Mouse (Mus musculus) MEL (cell line): ENCODE measurements around the gene Slc25a19. TPM values are rescaled to one million over a fixed set of nuclear protein-coding genes. Genes with fewer than 3 reads are reported as not detected.

ENCODE experiments used
- DNase-seq: peaks from one replicate; pipeline ENCODE4 v3.0.0; 2011; ENCODE audit warnings: low read depth, low spot score
- H3K27ac ChIP-seq: 2 replicates; pipeline ENCODE4 v1.5.1; 2012; ENCODE audit warnings: low read depth, mild to moderate bottlenecking, control low read depth, low read length, moderate library complexity; ENCODE audit not compliant: control insufficient read depth
- H3K27me3 ChIP-seq, 2 experiments: fragments of 150-350 bp in 1 of 2; sonication (generic) in 1 of 2; 2 replicates each; pipeline ENCODE4 v1.6.1; 2012; ENCODE audit warnings: low read length in 2 of 2, mild to moderate bottlenecking in 2 of 2, improper control_type of control experiment in 1 of 2, moderate library complexity in 1 of 2; ENCODE audit not compliant: insufficient read depth in 2 of 2, control insufficient read depth in 1 of 2
- H3K36me3 ChIP-seq, 2 experiments: 2 replicates each; pipeline ENCODE4 v1.6.1; 2012 to 2014; ENCODE audit warnings: low read length in 2 of 2, improper control_type of control experiment in 1 of 2, inconsistent platforms in 1 of 2, mild to moderate bottlenecking in 1 of 2; ENCODE audit not compliant: insufficient read depth in 2 of 2, control insufficient read depth in 1 of 2
- H3K4me1 ChIP-seq, 2 experiments: fragments of 150-350 bp in 1 of 2; sonication (generic) in 1 of 2; 2 replicates each; pipeline ENCODE4 v1.6.1; 2012; ENCODE audit warnings: low read length in 2 of 2, improper control_type of control experiment in 1 of 2, mild to moderate bottlenecking in 1 of 2; ENCODE audit not compliant: insufficient read depth in 2 of 2, control insufficient read depth in 1 of 2
- H3K4me3 ChIP-seq, 2 experiments: fragments of 150-350 bp in 1 of 2; sonication (generic) in 1 of 2; 2 replicates each; pipeline ENCODE4 v1.5.1; 2012; ENCODE audit warnings: low read depth in 2 of 2, low read length in 2 of 2, mild to moderate bottlenecking in 2 of 2, moderate library complexity in 2 of 2, control low read depth in 1 of 2, improper control_type of control experiment in 1 of 2; ENCODE audit not compliant: control insufficient read depth in 1 of 2, insufficient read depth in 1 of 2
- H3K79me2 ChIP-seq: 2 replicates; pipeline ENCODE4 v1.6.1; 2012; ENCODE audit warnings: mild to moderate bottlenecking, low read length, moderate library complexity; ENCODE audit not compliant: control insufficient read depth, poor library complexity, insufficient read depth
- H3K9ac ChIP-seq: 2 replicates; pipeline ENCODE4 v1.6.1; 2012; ENCODE audit warnings: low read depth, mild to moderate bottlenecking, control low read depth, low read length, moderate library complexity; ENCODE audit not compliant: control insufficient read depth, poor library complexity, severe bottlenecking
- H3K9me3 ChIP-seq: fragments of 150-350 bp; sonication (generic); replicated peaks from 2 replicates; pipeline ENCODE4 v1.6.1; 2012; ENCODE audit warnings: mild to moderate bottlenecking, low read length, improper control_type of control experiment, moderate library complexity; ENCODE audit not compliant: insufficient read depth
- CHD1 ChIP-seq: IDR thresholded peaks from 2 replicates; pipeline ENCODE4 v1.6.1; 2012; ENCODE audit warnings: low read depth, mild to moderate bottlenecking, inconsistent platforms, low read length, improper control_type of control experiment
- CTCF ChIP-seq, 3 experiments: IDR thresholded peaks in 2 of 3; conservative IDR thresholded peaks in 1 of 3; 2 replicates each; pipeline ENCODE4 v1.5.1; 2011 to 2012; ENCODE audit warnings: low read length in 3 of 3, low read depth in 2 of 3, mild to moderate bottlenecking in 2 of 3, improper control_type of control experiment in 1 of 3, inconsistent platforms in 1 of 3, mixed read lengths in 1 of 3, moderate library complexity in 1 of 3; ENCODE audit not compliant: control insufficient read depth in 1 of 3, insufficient read depth in 1 of 3, poor library complexity in 1 of 3, severe bottlenecking in 1 of 3
- EP300 ChIP-seq, 2 experiments: IDR thresholded peaks; 2 replicates each; pipeline ENCODE4 v1.6.1; 2011; ENCODE audit warnings: improper control_type of control experiment in 2 of 2, low read length in 2 of 2, low read depth in 1 of 2, mild to moderate bottlenecking in 1 of 2
- HCFC1 ChIP-seq: IDR thresholded peaks from 2 replicates; pipeline ENCODE4 v1.6.1; 2012; ENCODE audit warnings: low read depth, mild to moderate bottlenecking, inconsistent platforms, low read length, improper control_type of control experiment, moderate library complexity
- MAX ChIP-seq: IDR thresholded peaks from 2 replicates; pipeline ENCODE4 v1.6.1; 2011; ENCODE audit warnings: low read length, improper control_type of control experiment
- MAZ ChIP-seq: IDR thresholded peaks from 2 replicates; pipeline ENCODE4 v1.6.1; 2012; ENCODE audit warnings: low read depth, mild to moderate bottlenecking, inconsistent platforms, low read length, improper control_type of control experiment
- MEF2A ChIP-seq: IDR thresholded peaks from 2 replicates; pipeline ENCODE4 v1.6.1; 2014; ENCODE audit warnings: low read depth, mild to moderate bottlenecking, inconsistent platforms, low read length, improper control_type of control experiment; ENCODE audit not compliant: poor library complexity, insufficient replicate concordance, severe bottlenecking; ENCODE audit errors: extremely low read depth
- MYB ChIP-seq: IDR thresholded peaks from 2 replicates; pipeline ENCODE4 v1.6.1; 2011; ENCODE audit warnings: mild to moderate bottlenecking, low read depth, low read length, improper control_type of control experiment
- NRF1 ChIP-seq: IDR thresholded peaks from 2 replicates; pipeline ENCODE4 v1.6.1; 2014; ENCODE audit warnings: low read depth, mild to moderate bottlenecking, inconsistent platforms, low read length, improper control_type of control experiment, moderate library complexity; ENCODE audit not compliant: poor library complexity, insufficient read depth, severe bottlenecking
- SIN3A ChIP-seq: IDR thresholded peaks from 2 replicates; pipeline ENCODE4 v1.6.1; 2012; ENCODE audit warnings: low read length, improper control_type of control experiment, inconsistent platforms
- SMC3 ChIP-seq: IDR thresholded peaks from 2 replicates; pipeline ENCODE4 v1.6.1; 2011; ENCODE audit warnings: low read depth, low read length, improper control_type of control experiment
- TAL1 ChIP-seq: IDR thresholded peaks from 2 replicates; pipeline ENCODE4 v1.6.1; 2012; ENCODE audit warnings: mild to moderate bottlenecking, inconsistent platforms, low read length, moderate library complexity, mixed read lengths
- USF2 ChIP-seq, 2 experiments: IDR thresholded peaks; 2 replicates each; pipeline ENCODE4 v1.6.1; 2011 to 2012; ENCODE audit warnings: improper control_type of control experiment in 2 of 2, low read length in 2 of 2, borderline replicate concordance in 1 of 2, inconsistent platforms in 1 of 2, low read depth in 1 of 2, mild to moderate bottlenecking in 1 of 2; ENCODE audit not compliant: insufficient read depth in 1 of 2
- ZC3H11A ChIP-seq: IDR thresholded peaks from 2 replicates; pipeline ENCODE4 v1.6.1; 2012; ENCODE audit warnings: low read depth, mild to moderate bottlenecking, inconsistent platforms, low read length, improper control_type of control experiment
- polyA plus RNA-seq, 2 experiments: library from polyadenylated mRNA; stranded (reverse) in 1 of 2; unstranded in 1 of 2; fragments of >175 nt in 1 of 2; fragments of >200 nt in 1 of 2; gene quantifications; 2 replicates each; pipeline versions ENCODE4 v1.2.1 to v1.2.4; 2012; ENCODE audit warnings: low replicate concordance in 2 of 2, low read depth in 1 of 2; ENCODE audit not compliant: insufficient read length in 2 of 2, insufficient read depth in 1 of 2, missing spikeins in 1 of 2
- total RNA-seq: library from RNA; depleted of rRNA; stranded (reverse); fragments of 300-350 nt; gene quantifications from 2 replicates; pipeline ENCODE4 v1.2.3, GENCODE M21; 2012

The Slc25a19 gene
- total and polyA plus RNA-seq, 3 experiments: 35.3 to 43.1 TPM; not detected in 1

DNA sequence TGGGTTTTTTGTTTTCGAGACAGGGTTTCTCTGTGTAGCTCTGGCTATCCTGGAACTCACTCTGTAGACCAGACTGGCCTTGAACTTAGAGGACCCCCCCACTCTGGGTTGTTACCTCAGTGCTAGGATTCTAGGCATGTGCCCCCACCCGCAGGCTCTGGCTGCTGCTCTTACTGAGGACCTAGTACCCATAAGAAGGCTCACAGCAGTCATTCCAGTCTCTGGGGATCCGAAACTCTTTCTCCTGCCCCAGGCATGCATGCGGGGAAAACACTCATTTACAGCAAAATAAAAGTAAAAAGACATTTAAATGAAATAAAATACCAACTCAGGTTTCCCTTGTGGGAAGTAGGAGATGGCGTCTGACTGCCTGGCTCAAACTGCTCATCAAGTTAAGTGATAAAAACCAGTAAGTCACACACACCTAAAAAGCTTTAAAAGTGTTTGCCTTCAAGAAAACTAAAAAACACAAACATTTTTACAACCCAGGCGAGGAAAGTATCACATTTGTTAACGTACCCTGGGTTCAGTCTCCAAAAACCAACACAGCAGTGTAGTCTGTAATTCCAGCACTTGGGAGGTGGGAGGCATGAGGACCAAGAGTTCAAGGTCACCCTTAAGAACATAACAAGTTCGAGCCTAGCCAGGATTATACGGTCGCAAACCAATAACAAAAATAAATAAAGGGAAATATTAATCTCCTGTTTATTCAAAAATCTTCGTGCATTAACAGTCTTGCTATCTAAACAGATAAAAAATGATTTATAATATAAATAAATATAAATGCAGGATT is 1.1 kb downstream of the Slc25a19 start:
- Histone ChIP-seq H3K27ac (no peak overlapping the region; the same call in 1 of the 2 replicates), H3K36me3 (peaks cover 4 to 9% of the 10 kb centered on the region in 2 experiments), H3K4me3 (peak overlapping the region; percentile 82), H3K9ac (peak overlapping the region; percentile 73), H3K79me2 (peaks cover 21% of the 10 kb centered on the region), H3K27me3 (no peaks in the 10 kb centered on the region), H3K4me1 (peaks cover 6 to 29% of the 10 kb centered on the region in 2 experiments), H3K9me3 (no peaks in the 10 kb centered on the region)
- no peak; a peak in 1 of 4 replicates for TF ChIP-seq EP300 (IDR thresholded peaks at IDR 0.05; ENCODE audit: low read depth in 1 of 2, low read length in 2 of 2)
- TF ChIP-seq CHD1: 0 out of 2 replicates have a peak, but pooled peaks have one; percentile 27
- DNase-seq: no peak

DNA sequence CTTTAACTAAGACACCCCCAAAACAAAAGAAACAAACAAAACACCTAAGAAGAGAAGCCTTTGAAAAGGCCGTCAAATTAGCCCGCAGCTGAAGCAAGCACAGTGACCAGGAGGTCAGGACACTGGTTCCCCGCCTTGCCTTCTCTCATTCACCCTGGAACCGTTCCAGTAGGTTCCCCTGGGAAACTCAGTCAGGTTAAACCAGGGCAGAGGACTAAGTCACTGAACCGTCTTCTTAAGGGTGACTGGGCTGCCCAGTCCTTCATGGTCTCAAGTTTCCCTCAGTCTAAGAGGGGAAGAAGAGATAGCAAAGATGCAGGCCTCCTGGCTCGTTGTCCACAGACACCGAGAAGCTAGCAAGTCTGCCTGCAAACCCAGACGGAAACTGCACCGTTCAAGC is 2.2 kb downstream of the Slc25a19 start:
- H3K36me3 ChIP-seq: peaks cover 4 to 9% of the 10 kb centered on the region in 2 experiments
- H3K9me3 ChIP-seq: no peaks in the 10 kb centered on the region
- H3K4me3 ChIP-seq: no peak overlapping the region
- H3K4me1 ChIP-seq: peaks cover 6 to 24% of the 10 kb centered on the region in 2 experiments
- no peaks in the 10 kb centered on the region for H3K27me3 ChIP-seq
- DNase-seq: no peak
- no peak overlapping the region for H3K9ac ChIP-seq
- peaks cover 21% of the 10 kb centered on the region for H3K79me2 ChIP-seq
- H3K27ac ChIP-seq: no peak overlapping the region
- no peak for TF ChIP-seq SIN3A
- no peak for TF ChIP-seq MYB
- no peak for TF ChIP-seq ZC3H11A
- TF ChIP-seq SMC3: no peak
- no peak for TF ChIP-seq MAZ
- TF ChIP-seq HCFC1: no peak
- no peak for TF ChIP-seq USF2 (IDR thresholded peaks at IDR 0.05; ENCODE audit: borderline replicate concordance in 1 of 2, insufficient read depth in 1 of 2, low read depth in 1 of 2, low read length in 2 of 2)
- TF ChIP-seq TAL1: no peak
- no peak for TF ChIP-seq MEF2A
- TF ChIP-seq MAX: no peak

DNA sequence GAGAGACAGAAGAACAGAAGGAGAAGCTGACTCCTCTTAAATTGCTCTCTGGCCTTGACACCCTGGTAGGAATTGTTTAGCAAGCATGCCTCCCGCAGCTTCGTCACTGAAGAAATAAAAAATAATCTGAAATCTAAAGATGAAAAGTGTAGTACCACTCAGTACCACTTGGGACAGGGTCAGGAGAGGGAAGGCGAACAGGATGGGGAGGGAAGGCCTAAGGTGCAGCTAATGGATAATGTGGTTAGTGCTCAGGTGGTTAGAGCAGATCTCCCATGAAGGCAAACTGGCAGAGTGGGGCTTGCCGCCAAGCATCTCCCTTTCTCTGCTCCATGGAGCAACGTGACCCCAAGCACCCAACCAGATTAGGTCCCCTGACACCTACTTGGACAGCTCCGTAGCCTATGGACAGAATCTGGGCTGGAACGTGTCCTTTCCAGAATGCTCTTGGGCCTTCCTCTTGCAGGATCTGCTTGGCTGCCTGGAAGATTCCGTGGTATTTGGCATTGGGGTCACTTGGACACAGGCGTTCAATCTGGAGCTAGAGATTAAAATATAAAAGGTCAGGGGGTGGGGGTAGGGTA is 4.5 kb downstream of the Slc25a19 start:
- Histone ChIP-seq H3K79me2 (peaks cover 21% of the 10 kb centered on the region), H3K4me1 (peaks cover 3 to 7% of the 10 kb centered on the region in 2 experiments), H3K9me3 (no peaks in the 10 kb centered on the region), H3K27ac (no peak overlapping the region), H3K4me3 (no peak overlapping the region), H3K36me3 (peaks cover 4 to 6% of the 10 kb centered on the region in 2 experiments), H3K27me3 (no peaks in the 10 kb centered on the region), H3K9ac (no peak overlapping the region)
- DNase-seq: peak; percentile 63
- TF ChIP-seq CTCF (IDR thresholded peaks at IDR 0.05 in 2 of 3, conservative IDR thresholded peaks at IDR 0.05 in 1 of 3; ENCODE audit: control insufficient read depth in 1 of 3, insufficient read depth in 1 of 3, low read depth in 2 of 3, low read length in 3 of 3, poor library complexity in 1 of 3, severe bottlenecking in 1 of 3) (peak in 2 of 3 experiments; percentile 41 to 43; a peak in 4 of 6 replicates), NRF1 (no peak)
